Mouse (Mus musculus) ES-E14 (cell line): ENCODE results near the gene Setd1b.

Experiments
- CHD2 ChIP-seq: IDR thresholded peaks from 2 replicates; pipeline ENCODE4 v1.6.1; 2014; ENCODE audit warnings: mild to moderate bottlenecking, low read depth, low read length, inconsistent platforms
- HCFC1 ChIP-seq: IDR thresholded peaks from 2 replicates; pipeline ENCODE4 v1.6.1; 2012; ENCODE audit warnings: low read length, inconsistent platforms, borderline replicate concordance; ENCODE audit not compliant: insufficient read depth
- ZC3H11A ChIP-seq: IDR thresholded peaks from 2 replicates; pipeline ENCODE4 v1.6.1; 2012; ENCODE audit warnings: low read depth, mild to moderate bottlenecking, inconsistent platforms, low read length, borderline replicate concordance
- ZNF384 ChIP-seq: IDR thresholded peaks from 2 replicates; pipeline ENCODE4 v1.6.1; 2012; ENCODE audit warnings: low read depth, low read length, inconsistent platforms

DNA sequence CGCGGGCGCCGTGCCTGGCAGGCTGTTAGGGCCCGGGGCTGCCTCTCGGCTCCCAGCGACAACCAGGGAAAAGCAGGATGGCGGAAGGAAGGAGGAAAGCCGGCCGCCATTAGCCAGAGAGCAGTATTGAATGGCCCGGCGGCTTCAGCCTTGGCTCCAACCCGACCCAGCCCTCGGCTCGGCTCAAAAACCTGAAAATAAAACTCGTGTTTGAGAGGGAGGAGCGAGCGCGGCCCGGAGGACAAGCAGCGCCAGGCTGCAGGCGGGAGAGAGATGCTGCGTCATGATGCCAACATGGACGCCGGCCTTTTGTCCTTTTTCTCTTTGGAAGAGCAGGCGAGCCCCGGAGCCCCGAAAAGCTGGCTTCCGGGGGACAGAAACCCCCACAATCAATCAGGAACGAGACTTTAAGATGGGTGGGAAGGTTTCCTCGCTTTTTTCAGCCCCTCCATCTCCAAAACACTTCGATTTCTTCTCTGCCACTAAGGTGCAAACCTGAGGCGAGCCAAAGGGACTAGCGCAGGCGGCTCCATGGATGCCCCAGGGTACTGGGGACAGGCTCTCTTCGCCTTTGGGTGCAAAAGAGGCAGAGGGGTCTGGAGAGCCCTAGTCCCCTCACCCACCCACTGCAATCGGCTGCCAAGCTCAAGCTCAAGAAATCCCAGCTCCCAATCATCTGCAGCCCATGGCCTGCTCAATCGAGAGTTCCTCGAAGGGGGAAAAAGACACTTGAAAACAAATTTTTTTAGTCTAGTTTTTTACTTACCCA, 2.9 kb upstream of the Setd1b start:
- no peak for TF ChIP-seq CHD2
- TF ChIP-seq HCFC1 = no peak
- TF ChIP-seq ZC3H11A = no peak
- no peak for TF ChIP-seq ZNF384
